Mouse (Mus musculus) hindbrain, embryonic 10.5 days (tissue): ENCODE measurements at regions not wholly inside any gene's neighbourhood (a gene's known extent, or its start where the extent isn't known, plus 50 kb on each side); places are given as distances from the start of the nearest gene placed in this dataset.
"Not testable (repeated sequence)": the region's sequence is repeated elsewhere in the genome, so short reads cannot be mapped to it uniquely, and the experiment has no call there.

ENCODE experiments used
- DNase-seq: peaks from one replicate; pipeline ENCODE4 v3.0.0-alpha.2; 2017; ENCODE audit warnings: low spot score
- H3K27ac ChIP-seq: fragments of 300-500 bp; sonication (generic); 2 replicates; pipeline ENCODE4 v1.5.1; 2016; ENCODE audit warnings: mild to moderate bottlenecking, moderate library complexity
- H3K27me3 ChIP-seq: fragments of 300-500 bp; sonication (generic); 2 replicates; pipeline ENCODE4 v1.6.1; 2016; ENCODE audit warnings: mild to moderate bottlenecking; ENCODE audit not compliant: poor library complexity, insufficient read depth, severe bottlenecking
- H3K36me3 ChIP-seq: fragments of 300-500 bp; sonication (generic); 2 replicates; pipeline ENCODE4 v1.6.1; 2016; ENCODE audit warnings: mild to moderate bottlenecking, moderate library complexity
- H3K4me1 ChIP-seq: fragments of 300-500 bp; sonication (generic); replicated peaks from 2 replicates; pipeline ENCODE4 v1.6.1; 2016; ENCODE audit warnings: mild to moderate bottlenecking
- H3K4me3 ChIP-seq: fragments of 300-500 bp; sonication (generic); 2 replicates; pipeline ENCODE4 v1.5.1; 2016; ENCODE audit warnings: mild to moderate bottlenecking, moderate library complexity
- H3K9me3 ChIP-seq: fragments of 300-500 bp; sonication (generic); 2 replicates; pipeline ENCODE4 v1.6.1; 2016; ENCODE audit warnings: mild to moderate bottlenecking, moderate library complexity
- WGBS: fragments of 180-500 bp; shearing (Covaris S2); methylation state at CpG from one replicate; pipeline ENCODE4 v1.1.7; 2016; 5-methylcytosine and 5-hydroxymethylcytosine counted together

DNA sequence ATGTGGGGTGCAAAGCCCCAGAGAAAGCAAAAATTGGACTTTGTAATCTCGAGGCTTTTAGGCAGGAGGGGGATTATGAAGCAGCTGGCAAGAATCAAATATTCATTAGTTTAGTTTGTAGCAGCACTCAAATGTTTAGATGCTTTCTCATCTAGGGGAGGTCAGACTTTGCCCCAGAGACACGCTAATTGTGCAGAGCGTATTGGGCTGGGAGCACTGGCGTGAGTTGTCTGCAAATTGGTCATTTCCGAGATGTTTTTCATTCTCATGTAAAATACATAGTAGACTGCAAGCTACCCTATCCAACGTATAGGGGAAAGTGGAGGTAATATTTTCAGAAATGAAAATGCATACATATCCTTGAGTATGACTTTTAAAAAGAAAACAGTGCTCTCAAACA is 139.2 kb upstream of the Palmd start:
- Histone ChIP-seq H3K4me3 (no peak overlapping the region), H3K27ac (no peak overlapping the region), H3K9me3 (no peaks in the 10 kb centered on the region), H3K27me3 (no peaks in the 10 kb centered on the region), H3K4me1 (no peaks in the 10 kb centered on the region), H3K36me3 (no peaks in the 10 kb centered on the region)
- WGBS: 73% methylated on average over 6 of the region's 6 CpGs
- no peak for DNase-seq

DNA sequence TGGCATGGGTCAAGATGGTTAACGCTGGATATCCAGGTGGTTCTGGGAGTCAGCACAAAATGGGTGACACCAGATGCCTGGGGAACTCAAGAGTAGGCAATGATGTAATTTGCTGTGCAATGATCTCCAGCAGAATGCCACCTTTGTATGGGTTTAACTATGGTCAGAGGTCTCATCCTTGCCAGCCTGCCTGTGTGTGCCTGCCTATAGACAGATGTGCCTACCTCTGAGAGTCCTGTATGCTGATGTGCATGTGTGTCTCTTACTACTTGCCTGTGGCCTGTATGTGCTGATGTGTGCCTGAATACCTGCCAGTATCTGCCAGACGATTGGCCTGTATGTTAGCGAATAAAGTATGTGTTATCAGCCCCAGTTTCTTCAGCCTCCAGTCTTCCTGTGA is 138.6 kb upstream of the Palmd start:
- no peaks in the 10 kb centered on the region for H3K9me3 ChIP-seq
- H3K27me3 ChIP-seq: no peaks in the 10 kb centered on the region
- no peaks in the 10 kb centered on the region for H3K36me3 ChIP-seq
- no peak overlapping the region for H3K4me3 ChIP-seq
- no peak for DNase-seq
- no peaks in the 10 kb centered on the region for H3K4me1 ChIP-seq
- H3K27ac ChIP-seq: no peak overlapping the region
- 83% methylated on average over 3 of the region's 3 CpGs for WGBS

DNA sequence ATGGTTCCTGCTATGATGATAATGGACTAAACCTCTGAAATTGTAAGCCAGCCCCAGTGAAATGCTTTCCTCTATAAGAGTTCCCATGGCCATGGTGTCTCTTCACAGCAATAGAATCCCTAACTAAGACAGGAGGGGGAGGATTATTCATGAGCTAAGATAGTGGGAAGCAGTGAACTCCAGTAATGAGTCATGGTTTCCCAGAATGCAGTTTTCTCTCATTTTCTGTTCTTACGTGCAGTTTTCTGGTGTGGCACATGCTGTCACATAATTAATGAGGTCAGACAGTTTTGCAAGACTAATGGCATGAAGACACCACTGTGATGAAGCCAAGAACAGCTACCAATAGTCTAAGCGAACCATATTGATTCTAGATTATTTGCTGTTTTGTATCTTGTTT is 118.9 kb upstream of the Palmd start:
- Histone ChIP-seq H3K9me3 (no peaks in the 10 kb centered on the region), H3K4me1 (no peaks in the 10 kb centered on the region), H3K27me3 (no peaks in the 10 kb centered on the region), H3K4me3 (no peak overlapping the region), H3K36me3 (no peaks in the 10 kb centered on the region), H3K27ac (no peak overlapping the region)
- no peak for DNase-seq
- 82% methylated on average over 2 of the region's 2 CpGs for WGBS

DNA sequence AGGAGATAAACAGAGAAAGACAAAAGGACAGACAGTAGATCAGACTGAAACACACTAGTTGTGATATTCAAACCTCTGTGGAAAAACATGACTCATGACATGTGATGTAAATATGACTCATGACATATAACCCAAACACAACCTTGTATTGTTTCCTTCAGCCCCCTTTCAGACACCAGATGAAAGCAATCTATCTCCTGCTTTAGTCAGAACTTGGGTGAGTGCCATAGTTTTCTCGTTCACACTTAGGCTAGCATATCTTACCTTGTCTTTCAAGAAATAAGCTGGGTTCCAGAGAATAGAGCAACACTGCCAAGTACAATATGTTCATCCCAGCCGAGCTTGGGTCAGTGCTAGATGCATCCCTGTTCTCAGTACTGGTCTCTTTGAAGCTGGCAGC is 107.9 kb upstream of the Palmd start:
- Histone ChIP-seq H3K4me1 (no peaks in the 10 kb centered on the region), H3K27me3 (no peaks in the 10 kb centered on the region), H3K36me3 (no peaks in the 10 kb centered on the region), H3K4me3 (no peak overlapping the region), H3K9me3 (no peaks in the 10 kb centered on the region), H3K27ac (no peak overlapping the region)
- DNase-seq: no peak
- 86% methylated on average over 2 of the region's 2 CpGs for WGBS

DNA sequence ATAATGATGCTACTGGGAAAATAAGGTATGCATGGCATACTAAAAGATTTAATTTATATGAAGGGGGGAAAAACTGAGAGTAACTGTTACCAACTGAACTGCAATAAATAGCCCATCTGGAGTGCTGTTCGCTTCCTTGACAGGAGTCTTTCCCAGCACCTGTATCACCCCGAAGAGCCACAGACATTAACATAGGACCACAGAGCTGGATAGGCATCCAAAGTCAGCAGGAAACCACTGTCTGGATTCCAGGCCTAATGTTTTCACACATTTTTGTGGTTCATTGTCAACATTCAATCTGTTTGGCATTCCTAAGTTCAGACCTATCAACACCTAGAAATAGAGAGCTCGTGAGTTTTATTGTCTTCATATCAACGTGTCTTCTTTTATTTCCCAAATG is 104.6 kb upstream of the Palmd start:
- DNase-seq: no peak
- H3K27me3 ChIP-seq: no peaks in the 10 kb centered on the region
- no peak overlapping the region for H3K27ac ChIP-seq
- H3K36me3 ChIP-seq: no peaks in the 10 kb centered on the region
- 77% methylated on average over 4 of the region's 4 CpGs for WGBS
- H3K4me3 ChIP-seq: no peak overlapping the region
- H3K9me3 ChIP-seq: no peaks in the 10 kb centered on the region
- H3K4me1 ChIP-seq: no peaks in the 10 kb centered on the region

DNA sequence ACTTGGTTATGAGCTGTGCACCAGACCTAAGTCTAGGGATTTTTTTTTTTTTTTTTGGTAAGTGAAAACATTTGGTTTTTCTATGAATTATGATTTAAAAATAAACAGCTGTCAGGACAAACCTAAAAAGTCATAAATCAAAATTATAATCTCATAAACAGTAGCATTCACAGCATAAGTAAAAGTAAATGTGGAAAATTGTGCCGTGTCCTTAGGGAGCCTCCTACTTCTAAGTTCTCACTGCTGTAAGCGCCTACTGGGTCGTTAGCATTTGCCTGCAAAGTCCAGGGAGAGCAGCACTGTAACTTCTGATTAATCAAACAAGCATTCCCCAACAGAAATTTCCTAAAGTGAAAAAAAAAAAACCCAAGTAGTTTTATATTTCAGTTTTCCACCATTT is 104.2 kb upstream of the Palmd start:
- Histone ChIP-seq H3K9me3 (no peaks in the 10 kb centered on the region), H3K27me3 (no peaks in the 10 kb centered on the region), H3K4me1 (no peaks in the 10 kb centered on the region), H3K4me3 (no peak overlapping the region), H3K27ac (no peak overlapping the region), H3K36me3 (no peaks in the 10 kb centered on the region)
- no peak for DNase-seq
- WGBS: 82% methylated on average over 3 of the region's 3 CpGs

DNA sequence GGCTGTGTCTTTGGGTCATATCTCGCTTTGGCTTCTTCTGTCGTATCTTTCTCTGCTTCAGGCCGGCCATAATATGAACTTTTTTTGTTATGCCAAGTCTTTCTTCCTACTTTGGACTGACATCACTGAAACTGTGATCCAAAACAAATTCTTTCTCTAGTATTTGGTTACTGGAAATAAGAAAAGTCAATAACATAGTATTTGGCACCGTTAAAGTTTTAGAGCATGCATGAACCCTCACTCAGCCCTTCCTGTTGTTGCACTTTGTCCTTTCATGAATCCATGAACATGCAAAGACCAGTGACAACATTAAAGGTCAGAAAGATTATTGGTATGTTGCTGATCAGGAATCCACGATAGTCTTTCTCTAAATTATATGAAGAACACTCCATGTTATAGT is 103.1 kb upstream of the Palmd start:
- WGBS: 91% methylated on average over 5 of the region's 5 CpGs

DNA sequence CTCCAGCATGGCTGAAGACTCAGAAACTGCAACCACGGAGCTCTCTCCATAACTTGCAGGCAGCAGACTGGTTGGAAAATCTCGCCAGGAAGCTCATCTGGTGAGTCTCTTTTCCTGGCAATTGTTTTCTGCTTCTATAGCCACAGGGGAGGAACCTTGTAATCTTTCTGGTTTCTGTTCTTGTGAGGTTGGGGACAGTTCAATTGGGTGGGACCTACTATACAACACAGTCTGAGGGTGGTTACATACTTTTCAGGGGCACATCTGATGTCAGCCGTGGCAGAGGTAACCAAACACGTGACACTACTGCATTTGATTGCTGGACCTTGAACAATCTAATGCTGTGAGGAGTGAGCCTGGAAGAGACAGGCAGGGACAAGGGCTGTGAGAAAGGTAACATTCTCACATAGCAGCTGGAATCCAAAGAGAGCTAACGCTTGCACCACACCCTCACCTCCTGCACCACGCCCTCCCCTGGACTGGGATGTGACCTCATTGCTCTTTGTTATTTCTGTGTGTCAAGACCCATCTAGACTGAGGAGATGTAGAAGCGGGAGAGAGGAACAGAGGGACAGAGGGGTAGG is 98.8 kb upstream of the Palmd start:
- H3K27me3 ChIP-seq: no peaks in the 10 kb centered on the region
- no peaks in the 10 kb centered on the region for H3K36me3 ChIP-seq
- no peak overlapping the region for H3K4me3 ChIP-seq
- 75% methylated on average over 7 of the region's 7 CpGs for WGBS
- H3K27ac ChIP-seq: no peak overlapping the region
- DNase-seq: no peak
- H3K4me1 ChIP-seq: no peaks in the 10 kb centered on the region
- H3K9me3 ChIP-seq: no peaks in the 10 kb centered on the region

More for the DNA sequence above, 103.1 kb upstream of the Palmd start:
- H3K4me3 ChIP-seq: no peak overlapping the region
- no peaks in the 10 kb centered on the region for H3K9me3 ChIP-seq
- H3K27ac ChIP-seq: no peak overlapping the region
- H3K36me3 ChIP-seq: no peaks in the 10 kb centered on the region
- no peak for DNase-seq
- H3K4me1 ChIP-seq: no peaks in the 10 kb centered on the region
- no peaks in the 10 kb centered on the region for H3K27me3 ChIP-seq

DNA sequence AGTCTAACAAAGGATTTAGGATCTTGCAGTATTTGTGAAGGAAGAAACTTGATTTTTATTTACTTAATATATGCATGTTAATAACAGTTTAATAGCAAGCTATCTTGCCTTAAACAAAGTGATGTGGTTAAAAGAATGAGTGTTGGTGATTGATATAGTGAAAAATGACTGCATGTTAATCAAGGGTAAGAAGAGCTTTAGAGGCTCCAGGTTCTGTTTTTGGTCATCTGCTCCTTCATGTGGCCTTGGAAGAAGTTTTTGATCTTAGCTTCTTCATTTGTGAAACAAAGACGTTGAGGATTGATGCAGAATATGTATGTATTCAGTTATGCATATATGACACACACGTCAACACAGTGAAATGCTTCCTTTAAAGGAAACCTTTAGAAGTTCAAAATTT is 97.1 kb upstream of the Palmd start:
- no peaks in the 10 kb centered on the region for H3K36me3 ChIP-seq
- DNase-seq: no peak
- WGBS: 76% methylated on average over 2 of the region's 2 CpGs
- no peak overlapping the region for H3K27ac ChIP-seq
- H3K4me1 ChIP-seq: no peaks in the 10 kb centered on the region
- H3K9me3 ChIP-seq: no peaks in the 10 kb centered on the region
- no peak overlapping the region for H3K4me3 ChIP-seq
- H3K27me3 ChIP-seq: no peaks in the 10 kb centered on the region

DNA sequence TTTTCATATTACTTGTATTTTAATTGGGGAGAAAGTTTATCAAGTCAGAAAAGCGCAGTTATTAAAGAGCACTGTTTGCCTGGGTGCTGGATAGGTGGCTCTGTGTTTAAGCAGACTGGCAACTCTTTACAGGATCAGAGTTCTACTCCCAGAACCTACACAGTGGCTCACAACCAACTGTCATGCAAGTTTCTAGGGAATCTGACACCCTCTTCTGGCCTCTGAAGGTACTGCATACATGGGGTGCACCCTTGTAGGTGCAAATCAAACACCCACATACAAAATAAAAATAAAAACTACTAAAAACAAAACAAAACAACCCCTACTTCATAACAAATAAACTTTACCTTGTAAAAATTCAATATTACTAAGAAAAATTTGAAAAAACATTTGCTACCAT is 93.0 kb upstream of the Palmd start:
- 70% methylated on average over 1 of the region's 1 CpGs for WGBS
- no peaks in the 10 kb centered on the region for H3K9me3 ChIP-seq
- no peak overlapping the region for H3K4me3 ChIP-seq
- no peaks in the 10 kb centered on the region for H3K4me1 ChIP-seq
- H3K27me3 ChIP-seq: no peaks in the 10 kb centered on the region
- no peaks in the 10 kb centered on the region for H3K36me3 ChIP-seq
- no peak overlapping the region for H3K27ac ChIP-seq
- no peak for DNase-seq

DNA sequence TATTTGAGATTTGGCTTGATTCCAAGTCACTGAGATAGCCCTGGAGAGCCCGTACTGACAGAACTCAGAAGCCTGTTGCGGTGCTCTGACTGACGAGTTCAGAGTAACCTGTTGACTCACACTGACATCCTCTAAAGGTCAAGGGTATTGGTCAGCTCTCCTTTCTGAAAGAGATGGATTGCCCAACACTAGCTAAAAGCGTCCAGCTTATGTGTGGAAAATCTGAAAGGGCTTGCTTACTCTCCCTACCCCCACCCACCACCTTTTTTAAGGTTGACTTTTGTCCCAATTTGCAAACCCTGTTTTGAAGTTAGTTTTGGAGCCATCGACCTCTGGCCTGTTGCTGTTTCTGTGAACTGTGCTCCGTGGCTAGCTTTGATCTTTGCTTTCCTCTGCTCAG is 92.4 kb upstream of the Palmd start:
- H3K27me3 ChIP-seq: no peaks in the 10 kb centered on the region
- no peak for DNase-seq
- H3K4me1 ChIP-seq: no peaks in the 10 kb centered on the region
- no peak overlapping the region for H3K27ac ChIP-seq
- no peaks in the 10 kb centered on the region for H3K9me3 ChIP-seq
- 66% methylated on average over 6 of the region's 6 CpGs for WGBS
- H3K4me3 ChIP-seq: no peak overlapping the region
- H3K36me3 ChIP-seq: no peaks in the 10 kb centered on the region

DNA sequence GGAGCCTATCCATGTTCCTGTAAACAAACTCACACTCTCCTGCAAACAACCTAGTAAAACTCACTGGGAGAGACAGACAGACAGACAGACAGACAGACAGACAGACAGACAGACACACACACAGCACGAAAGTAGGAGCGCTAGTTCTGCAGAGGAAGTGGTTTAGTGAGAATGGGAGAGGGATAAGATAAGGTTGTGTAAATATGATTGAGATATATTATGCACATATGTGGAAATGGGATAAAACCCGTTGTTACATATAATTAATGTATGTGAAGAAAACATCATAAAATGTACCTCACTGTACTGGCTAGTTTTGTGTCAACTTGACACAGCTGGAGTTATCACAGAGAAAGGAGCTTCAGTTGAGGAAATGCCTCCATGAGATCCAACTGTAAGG is 85.9 kb upstream of the Palmd start:
- H3K4me3 ChIP-seq, H3K4me1 ChIP-seq, H3K27ac ChIP-seq, H3K27me3 ChIP-seq, H3K9me3 ChIP-seq, DNase-seq, H3K36me3 ChIP-seq: not testable (repeated sequence)
- WGBS: 94% methylated on average over 3 of the region's 3 CpGs

DNA sequence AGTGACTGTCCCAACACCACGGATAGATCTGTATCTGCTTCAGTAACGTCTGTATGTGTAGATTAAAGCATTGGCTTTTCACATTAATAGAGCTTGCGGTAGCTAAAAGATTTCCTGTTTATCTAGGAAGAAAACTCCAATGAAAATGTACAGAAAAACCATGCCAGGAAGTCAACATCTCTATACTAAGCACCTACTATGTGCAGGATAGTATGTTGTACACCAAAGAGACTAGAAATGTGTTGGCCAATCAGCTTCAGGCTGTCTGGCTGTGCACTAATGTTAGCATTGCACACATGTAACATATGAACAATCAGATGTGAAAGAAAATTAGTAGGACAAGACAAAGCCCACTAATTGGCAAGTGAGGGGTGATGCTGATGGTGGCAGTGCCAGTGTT is 82.6 kb upstream of the Palmd start:
- Histone ChIP-seq H3K4me1 (no peaks in the 10 kb centered on the region), H3K9me3 (no peaks in the 10 kb centered on the region), H3K27ac (no peak overlapping the region), H3K36me3 (no peaks in the 10 kb centered on the region), H3K27me3 (no peaks in the 10 kb centered on the region), H3K4me3 (no peak overlapping the region)
- DNase-seq: no peak
- 85% methylated on average over 3 of the region's 3 CpGs for WGBS

DNA sequence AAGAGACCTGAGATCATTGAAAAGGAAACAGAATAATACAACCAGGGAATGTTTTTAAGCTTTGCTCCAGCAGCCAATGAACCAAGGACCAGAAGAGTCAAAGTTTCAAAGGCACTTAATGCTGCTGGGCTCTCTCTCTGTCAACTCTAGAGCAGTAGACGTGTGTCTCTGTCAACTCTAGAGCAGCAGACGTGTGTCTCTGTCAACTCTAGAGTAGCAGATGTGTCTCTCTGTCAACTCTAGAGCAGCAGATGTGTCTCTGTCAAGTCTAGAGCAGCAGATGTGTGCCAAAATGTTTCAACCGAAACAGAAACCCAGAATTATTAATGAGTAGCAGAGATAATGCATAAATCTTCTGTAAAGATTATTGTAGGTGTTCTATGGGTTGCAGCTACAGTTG is 82.1 kb upstream of the Palmd start:
- no peaks in the 10 kb centered on the region for H3K27me3 ChIP-seq
- WGBS: 74% methylated on average over 3 of the region's 3 CpGs
- no peaks in the 10 kb centered on the region for H3K36me3 ChIP-seq
- no peak overlapping the region for H3K27ac ChIP-seq
- no peaks in the 10 kb centered on the region for H3K4me1 ChIP-seq
- no peak for DNase-seq
- H3K4me3 ChIP-seq: no peak overlapping the region
- H3K9me3 ChIP-seq: no peaks in the 10 kb centered on the region
